Mouse (Mus musculus) MEL (cell line): Measurements from ENCODE around the gene Cx3cr1.

Experiments used
- EP300 ChIP-seq, 2 experiments: IDR thresholded peaks; 2 replicates each; pipeline ENCODE4 v1.6.1; 2011; ENCODE audit warnings: improper control_type of control experiment in 2 of 2, low read length in 2 of 2, low read depth in 1 of 2, mild to moderate bottlenecking in 1 of 2
- POLR2A ChIP-seq, 2 experiments: IDR thresholded peaks; 2 replicates each; pipeline ENCODE4 v1.6.1; 2011 to 2012; ENCODE audit warnings: low read length in 2 of 2, mild to moderate bottlenecking in 2 of 2, control low read depth in 1 of 2, improper control_type of control experiment in 1 of 2, low read depth in 1 of 2, moderate library complexity in 1 of 2; ENCODE audit not compliant: control insufficient read depth in 1 of 2, insufficient read depth in 1 of 2, poor library complexity in 1 of 2

GRCm38 (mm10) chr9:120073169-120073568, 3.5 kb upstream of the Cx3cr1 start:
- TF ChIP-seq POLR2A (IDR thresholded peaks at IDR 0.05; ENCODE audit: control insufficient read depth in 1 of 2, insufficient read depth in 1 of 2, low read depth in 1 of 2, low read length in 2 of 2, poor library complexity in 1 of 2): no peak
- no peak for TF ChIP-seq EP300 (IDR thresholded peaks at IDR 0.05; ENCODE audit: low read depth in 1 of 2, low read length in 2 of 2)
